Mouse (Mus musculus) kidney, postnatal 4 days (tissue): ENCODE measurements around the gene St8sia1.

Experiments
- DNase-seq, 2 experiments: peaks; one replicate each; pipeline ENCODE4 v3.0.0; 2021; ENCODE audit warnings: mixed read lengths in 2 of 2

The St8sia1 gene

DNA sequence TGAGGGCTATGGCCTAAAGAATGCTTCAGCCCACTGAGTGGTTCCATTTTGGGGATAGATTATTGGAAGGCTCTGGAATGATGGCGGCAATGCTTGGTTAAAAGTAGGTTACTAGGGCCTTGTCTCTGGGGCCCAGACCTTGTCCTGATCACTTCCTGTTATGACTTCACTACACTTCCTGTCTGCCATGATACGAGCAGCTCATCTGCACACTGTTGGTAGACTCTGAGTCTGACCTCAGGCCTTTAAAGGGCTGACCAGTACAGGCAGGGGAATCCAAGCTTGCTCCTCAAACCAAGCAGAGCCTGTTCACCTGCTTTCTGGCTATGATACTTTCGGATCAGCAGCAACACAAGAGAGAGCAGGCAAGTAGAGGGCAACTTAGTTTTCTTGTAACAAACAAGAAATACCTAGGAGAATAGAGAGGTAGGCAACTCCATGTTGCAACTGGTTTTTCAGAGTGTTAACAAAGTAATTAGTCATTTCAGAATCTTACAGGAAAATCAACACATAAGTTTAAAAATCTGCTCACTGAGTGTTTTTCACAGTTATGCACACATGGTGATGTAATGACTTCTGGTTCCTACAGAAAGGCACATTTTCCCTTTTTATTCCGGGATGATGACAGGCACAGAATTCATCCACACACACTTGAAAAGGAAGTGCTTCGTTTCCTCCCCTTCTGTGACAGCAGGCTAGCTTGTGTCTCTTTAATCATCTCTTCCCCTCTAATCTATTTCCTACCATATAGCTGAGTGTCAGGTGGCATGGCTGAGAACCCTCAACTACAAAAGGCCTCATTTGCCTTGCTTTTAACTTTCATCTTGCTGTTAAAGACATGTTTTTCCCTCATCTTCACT lies 55.1 kb downstream of the St8sia1 start:
- no peak for DNase-seq

DNA sequence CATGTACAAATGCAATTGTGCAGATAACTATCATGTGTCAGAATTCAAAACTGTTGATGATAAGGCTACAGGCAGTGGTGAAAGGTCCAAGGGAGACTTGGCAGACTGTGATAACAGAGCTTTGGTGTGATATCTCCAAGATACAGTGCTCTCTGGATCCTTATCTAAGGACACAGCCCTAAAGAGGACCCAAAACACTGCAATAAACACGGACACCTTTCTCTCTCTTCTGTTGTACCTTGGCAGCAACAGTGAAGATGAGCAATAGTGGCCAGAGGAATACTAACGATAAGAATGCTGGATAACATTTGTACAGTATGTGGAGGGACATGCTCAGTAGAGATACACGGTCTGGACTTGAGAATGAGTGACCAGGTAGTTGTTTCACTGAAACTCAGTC lies 55.8 kb downstream of the St8sia1 start:
- DNase-seq, result no peak

DNA sequence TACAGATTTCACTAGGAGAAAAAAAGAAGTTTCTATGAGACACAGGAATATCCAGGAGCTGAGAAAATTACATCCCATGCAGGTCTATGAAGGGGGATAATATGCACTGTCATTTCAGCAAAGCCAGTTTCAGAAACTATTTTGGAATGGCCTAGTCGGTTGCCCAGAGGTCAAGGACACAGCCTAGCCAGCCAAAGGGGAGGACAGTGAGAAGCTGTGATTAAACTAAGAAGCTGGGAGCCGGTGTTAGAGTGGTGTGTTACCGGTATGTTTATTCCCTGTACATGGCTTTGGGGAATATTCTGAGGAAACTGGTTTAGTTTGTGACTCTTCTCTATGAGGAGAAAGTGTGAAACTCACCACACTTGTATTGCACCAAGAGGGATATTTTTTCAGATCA lies 68.9 kb downstream of the St8sia1 start:
- no peak for DNase-seq

DNA sequence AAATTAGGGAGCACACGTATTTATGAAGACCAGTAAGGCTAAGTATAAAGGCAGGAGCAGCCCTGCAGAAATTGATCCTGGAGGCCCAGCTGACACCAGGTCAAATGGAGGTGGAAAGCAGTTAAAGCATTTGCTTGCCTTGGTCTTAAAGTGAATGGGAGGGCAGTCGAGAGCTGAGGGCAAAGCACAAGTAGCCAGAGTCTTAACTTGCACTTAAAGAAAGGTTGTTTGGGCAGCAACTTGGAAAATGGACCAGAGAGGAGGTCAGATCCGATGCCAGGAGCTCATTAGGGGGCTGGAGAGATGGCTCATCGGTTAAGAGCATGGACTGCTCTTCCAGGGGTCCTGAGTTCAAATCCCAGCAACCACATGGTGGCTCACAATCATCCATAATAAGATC lies 70.5 kb downstream of the St8sia1 start:
- DNase-seq, result no peak

DNA sequence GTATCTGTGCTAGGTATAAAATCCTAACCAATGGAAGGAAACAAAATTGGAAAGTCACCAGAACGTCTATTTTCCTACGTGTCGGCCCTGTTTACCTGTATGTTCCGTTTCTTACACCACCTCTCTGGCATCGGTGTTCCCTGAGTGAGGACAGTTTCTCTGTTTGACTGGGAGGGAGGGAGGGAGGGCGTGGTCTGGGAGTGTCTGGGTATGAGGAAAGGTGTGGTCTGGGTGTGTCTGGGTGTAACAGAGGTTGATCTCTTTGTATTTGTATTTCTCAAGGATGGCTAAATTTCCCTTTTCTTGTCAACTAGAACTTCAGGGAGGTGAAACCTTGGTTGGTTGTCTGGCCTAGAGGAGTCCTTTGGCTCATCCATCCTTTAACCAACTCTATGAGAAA lies 73.9 kb downstream of the St8sia1 start:
- DNase-seq, result no peak

DNA sequence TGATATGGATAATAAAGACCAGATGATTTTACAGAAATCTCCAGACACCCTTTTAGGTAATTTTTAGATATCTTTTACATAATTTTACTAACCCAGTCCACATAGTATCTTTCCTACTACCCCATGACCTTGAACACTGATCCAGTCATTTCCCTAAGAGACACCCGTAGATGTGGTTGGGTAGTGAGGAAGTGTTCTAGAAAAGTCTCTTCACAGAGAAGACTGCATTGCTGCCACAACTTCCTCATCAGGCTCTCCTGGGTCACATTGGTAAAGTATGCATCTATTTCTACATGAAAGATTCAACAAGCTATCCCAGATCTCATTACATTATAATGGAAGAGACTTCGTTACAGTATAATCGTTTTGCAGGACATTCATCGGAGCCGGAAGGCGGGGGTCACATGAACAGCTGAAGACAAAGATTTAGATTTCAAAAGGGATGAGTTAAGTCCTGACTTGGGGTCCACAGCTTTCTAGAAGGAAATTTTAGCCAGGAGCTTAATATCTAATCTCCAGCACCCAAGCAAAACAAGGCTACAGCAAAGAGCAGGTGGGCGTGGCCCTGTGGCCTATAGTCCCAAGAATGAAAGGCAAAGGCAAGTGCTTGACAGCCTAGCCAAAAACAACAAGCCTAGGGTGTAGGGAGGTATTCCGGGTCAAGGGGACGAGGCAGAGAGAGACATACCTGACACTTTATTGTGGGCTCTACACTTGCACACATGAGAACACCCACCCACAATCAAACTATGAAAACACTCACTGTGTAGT lies 75.1 kb downstream of the St8sia1 start:
- no peak for DNase-seq

DNA sequence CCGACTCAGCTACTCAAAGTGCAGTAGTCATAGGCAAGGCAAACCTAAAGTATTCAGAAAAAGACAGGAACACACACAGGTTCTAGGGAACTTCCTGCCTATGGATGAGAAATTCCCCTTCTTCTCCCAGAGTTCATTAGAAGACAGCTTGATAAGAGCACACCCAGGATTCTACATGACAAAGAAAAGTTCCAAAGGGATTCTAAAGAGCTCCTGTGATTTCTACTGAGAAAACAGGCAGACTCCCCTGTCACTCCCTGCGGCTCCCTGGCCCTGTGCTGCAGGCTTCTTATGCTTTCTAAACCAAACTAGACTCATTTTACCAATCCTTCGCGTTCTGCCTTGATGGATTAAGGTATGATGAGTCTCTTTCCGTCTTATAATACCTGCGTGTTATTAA lies 75.9 kb downstream of the St8sia1 start:
- DNase-seq, result no peak

DNA sequence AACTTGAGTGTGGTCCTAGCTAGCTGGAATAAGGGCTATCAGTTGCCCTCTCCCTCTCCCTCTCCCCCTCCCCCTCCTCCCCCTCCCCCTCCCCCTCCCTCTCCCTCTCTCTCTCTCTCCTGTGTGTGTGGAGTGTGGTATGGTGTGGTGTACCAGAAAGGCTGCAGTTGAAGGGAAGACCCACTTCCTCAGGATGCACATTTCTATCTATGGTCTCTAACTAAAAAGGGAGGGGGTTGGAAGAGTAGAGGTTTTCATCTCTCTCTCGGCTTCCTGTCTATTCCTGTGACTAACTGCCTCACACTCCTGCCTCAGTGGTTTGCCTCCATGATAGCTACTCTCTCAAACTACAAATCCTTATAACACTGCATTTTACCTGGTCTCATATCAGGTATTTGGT lies 76.9 kb downstream of the St8sia1 start:
- DNase-seq, result no peak

DNA sequence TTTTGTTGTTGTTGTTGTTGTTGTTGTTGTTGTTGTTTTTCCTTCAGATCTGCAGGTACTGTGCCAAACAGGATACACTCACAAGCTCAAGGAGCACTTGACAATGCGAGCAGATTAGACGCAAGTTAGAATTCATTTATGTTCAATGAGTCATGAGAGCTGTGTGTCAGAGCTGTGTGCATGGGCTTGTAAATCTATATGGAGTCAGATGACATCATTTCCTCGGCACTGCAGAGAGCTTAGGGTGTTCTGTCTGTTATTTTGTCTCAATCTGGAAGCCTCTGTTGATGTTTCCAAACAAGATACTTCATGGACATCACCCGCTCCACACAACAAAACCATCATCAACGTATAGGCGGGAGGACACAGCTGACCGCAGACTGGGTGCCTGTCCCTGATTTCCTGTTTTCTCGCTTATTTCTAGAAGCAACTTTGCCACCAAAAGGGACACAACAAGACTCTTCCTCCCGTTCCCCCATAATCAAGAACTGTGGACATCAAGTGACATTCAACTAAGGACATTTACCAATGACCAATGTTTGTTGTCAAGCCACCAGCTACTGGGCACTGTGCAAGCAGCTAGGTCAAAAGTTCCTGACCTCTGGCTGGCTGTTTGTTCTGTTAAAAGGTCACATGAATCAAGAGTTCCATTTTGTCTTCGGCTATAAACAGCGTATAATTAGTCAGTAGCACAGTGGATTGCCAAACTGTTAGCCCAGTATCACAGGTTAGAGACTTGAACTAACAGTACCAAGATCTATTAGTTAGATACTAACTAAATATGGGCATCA lies 78.7 kb downstream of the St8sia1 start:
- DNase-seq, result no peak

DNA sequence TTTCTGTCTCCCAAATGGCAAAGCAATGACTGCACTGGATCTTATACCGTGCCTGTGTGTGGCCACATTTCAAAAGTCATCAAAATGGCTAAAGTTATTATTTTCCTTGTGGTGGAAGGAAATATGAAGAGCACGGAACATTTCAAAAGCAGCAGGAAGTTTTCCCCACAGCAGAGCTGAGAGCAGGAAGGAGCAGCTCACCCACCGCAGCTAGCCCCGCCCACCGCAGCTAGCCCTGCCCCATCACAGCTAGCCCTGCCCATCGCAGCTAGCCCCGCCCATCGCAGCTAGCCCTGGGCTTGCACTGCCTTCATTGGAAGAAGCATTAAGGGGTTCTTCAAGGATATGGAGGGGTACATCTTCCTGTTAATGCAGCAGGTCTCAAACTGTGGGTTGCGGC lies 80.1 kb downstream of the St8sia1 start:
- peak; percentile 78 to 86 for DNase-seq

DNA sequence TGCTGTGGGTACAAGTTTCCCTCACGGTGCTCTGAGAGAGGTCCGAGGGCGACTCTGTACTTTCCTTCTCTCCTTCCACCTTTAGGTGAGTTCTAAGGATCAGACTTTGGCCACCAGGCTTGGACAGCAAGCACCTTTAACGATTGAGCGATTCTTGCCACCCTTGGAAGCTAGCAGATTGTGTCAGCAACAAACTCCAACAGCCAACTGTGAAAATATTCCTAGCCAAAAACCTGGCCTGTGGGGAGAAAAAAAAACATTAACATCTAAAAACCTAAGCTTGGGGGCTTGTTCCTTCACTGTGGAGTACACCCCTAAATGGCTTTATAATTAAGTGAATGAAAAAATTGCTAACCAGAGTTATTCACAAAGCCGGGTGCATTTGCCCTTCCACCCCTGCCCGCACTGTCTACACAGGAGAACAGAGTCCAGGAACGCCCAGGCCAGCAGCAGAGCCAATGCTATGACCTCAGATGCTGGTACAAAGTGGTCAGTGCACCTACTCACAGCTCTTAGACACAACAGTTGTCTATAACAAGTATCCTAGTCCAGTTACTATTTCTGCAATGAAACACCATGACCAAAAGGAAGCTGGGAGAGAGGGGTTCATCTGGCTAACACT lies 83.3 kb downstream of the St8sia1 start:
- peak in 1 of 2 experiments; percentile 57 for DNase-seq

DNA sequence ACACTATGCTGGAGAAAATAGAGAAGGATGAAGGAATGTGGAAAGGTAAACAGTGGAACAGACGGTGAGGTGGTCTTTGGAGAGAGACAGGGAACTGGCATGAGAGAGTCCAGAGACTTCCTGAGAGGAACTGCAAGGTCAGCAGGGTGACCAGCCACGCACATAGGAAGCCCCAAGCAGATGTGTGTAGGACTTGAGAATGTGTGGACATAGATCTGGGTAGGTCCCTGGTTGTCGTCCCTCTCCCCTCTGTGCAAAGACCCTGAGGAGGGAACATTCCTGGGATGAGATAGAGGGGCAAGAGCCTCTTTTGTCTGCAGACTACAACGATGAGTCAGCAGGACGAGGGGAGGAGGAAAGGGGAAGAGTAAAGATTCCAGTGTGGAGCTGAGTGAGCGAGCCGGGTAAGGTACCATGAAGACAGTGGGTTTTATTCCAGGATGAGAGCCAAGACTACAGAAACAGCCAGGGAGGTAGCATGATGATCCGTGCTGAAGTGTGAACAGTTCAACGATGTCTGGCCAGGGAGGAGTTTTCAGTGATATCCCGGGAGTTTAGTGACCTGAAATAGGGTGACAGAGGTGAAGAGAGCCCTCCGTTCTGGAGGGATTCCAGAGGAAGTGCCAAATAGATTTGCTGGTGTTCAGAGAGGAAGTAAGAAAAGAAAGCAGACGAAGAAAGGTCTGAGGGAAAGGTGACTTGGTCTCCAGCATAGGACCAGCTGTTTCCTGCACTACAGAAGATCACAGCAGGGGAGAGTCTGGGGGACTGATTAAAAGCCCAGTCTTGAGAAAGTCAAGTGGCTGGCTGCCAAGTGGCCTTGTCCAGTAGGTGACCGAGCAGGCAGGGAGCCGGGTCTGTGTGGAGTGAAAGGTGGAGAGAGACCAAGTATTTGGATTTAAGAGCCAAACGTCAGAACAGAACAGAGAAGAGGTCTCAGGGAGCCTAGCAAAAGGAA lies 85.2 kb downstream of the St8sia1 start:
- DNase-seq, result peak; percentile 83 to 89

DNA sequence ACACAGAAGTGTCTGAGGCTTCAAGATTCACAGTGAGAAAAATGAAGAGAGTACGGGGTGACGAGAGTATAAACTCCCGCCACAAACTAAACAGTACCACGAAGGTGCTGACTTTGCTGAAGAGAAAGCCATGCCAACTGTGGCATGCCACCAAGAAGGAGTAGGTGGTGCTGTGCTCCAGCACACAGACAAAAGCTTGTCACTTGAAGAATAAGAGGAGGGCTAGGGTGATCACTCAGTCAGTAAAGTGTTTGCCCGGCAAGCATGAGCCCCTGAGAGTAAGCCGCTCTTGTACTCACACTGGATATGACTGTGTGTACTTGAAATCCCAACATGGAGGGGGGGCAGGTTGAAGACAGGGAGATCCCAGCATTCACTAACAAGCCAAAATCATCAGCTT lies 87.0 kb downstream of the St8sia1 start:
- DNase-seq, result no peak

DNA sequence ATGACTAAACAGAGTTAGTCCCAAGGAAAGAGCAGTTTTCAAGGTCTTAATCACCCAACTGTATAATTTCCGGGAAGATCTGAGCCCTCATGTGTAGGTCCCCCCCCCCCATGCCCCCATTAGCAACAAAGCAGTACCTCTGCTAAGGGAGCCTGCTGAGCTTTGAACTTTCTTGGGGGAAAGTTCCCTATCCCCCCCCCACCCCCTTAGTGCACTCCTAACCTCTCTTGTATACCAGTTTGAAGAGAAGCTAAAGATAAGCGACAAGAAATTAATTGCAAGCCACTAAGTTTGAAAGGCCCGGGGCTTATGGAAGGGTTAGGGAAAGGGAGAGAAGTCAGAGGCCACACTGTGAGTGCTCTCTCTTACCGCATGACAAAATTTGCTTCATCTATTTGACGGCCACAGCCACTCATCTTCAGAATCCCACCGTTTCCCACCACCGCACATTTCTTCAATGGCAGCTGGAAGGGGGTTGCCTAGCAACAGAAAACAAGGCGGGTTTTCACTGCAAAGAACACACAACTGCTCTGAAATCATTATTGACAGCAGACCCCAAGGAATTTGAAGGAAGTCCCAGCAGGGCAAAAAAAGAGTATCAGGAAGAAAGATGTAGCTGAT lies 87.9 kb downstream of the St8sia1 start:
- DNase-seq, result peak in 1 of 2 experiments; percentile 32

DNA sequence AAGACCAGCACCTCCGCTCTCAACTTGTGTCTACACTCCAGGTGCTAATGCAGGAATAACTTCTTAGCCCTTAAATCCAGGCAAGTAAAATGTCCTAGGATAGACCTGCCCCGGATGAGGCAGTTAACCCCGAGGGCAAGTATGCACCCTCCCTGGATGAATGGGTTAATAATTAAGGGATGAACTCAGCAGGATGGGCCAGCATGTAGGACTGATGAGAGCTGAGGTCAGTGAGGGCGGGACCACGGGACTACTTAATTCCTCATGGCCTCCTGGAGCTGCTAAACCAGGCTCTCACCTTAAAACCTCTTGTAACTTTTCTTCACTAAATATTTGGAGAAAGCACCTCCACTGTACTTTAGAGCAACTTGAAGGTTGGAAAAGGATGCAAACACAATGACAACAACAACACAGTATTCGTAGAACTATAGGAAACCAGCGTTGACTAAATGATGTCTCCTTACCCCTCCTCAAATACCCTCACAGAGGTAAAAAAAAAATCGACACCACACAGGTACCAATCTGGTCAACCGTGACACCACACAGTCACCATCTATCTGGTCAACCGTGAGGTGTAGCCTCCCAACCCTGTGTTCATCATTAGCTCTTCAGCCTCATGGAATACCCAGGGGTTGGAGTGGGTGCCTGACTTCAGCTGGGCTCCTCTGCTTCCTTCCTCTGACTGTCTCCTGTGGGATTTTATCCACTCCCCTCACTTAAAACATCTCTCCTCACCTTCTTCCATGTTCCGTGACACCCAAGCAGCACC lies 90.3 kb downstream of the St8sia1 start:
- DNase-seq, result peak; percentile 53 to 74

DNA sequence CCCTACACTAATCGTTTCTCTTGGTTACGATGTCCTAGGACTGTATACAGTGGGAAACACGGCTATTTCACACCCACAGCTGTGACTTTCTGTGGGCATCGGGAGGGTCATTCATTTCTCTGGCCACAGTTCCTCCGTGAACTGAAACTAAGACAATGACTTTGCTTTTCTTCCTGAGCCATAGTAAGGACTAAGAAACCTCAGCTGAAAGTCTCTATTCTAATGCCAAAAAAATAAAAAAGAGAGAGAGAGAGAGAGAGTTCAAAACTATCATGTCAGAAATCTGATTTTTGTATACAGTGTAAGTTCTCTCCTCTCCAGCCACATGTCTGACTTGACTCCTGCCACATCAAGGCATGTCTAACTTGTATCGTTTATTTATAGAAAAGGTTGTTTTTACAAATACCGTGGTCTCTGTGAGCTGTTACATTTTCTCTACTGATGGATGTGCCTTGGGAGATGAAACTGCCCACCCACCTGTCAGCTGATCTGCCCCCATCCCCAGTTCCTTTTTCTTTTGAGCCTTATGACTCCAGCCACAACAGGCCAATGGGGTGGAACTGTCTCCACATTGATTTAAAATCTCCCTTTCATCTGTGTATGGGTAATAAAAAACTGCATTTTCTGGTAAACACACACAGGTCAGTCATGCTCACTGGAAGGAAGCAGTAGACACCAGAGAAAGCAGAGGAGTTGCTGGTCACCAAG lies 94.4 kb downstream of the St8sia1 start:
- DNase-seq, result no peak

DNA sequence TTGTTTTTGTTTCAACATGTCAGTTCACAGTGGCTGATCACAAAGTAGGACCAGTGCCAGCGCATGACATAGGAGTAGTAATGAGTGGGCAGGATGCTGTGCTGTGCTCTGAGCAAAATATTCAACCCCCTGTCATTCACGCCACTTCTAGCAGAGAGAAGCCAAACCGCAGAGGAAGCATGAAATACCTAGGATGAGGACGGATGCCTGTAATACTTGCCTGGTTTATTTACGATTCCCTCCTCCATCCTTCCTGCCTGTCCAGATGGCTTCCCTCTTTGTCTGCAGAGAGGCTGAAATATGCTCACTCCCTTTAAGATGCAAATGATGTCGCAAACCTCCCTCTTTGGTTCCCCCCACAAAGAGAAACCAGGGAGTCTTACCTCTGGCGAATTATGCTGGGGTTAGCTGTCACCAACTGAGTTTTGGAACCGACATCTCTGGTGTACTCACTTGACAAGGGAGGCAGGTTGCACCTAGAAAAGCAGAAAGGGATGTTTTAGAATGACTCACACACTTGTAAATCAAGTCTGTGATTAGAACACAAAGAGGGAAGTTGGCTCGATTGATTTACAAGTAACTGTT lies 96.7 kb downstream of the St8sia1 start:
- DNase-seq, result peak; percentile 81 to 87

DNA sequence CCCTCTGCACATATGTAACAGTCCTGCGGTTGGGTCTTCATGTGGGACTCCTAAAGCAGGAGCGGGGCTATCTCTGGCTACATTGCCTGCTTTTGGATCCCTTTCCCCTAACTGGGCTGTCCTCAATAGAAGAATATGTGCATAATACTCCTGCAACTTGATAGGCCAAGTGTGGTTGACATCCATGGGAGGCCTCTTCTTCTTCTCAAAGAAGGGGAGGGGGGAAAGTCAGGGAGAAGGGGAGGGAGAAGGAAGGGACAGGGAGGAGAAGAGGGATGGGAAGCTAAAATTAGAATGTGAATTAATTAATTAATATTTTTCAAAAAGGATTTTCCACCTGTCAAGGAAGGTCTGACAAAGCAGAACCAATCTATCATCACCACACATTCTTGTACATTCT lies 97.2 kb downstream of the St8sia1 start:
- no peak for DNase-seq

DNA sequence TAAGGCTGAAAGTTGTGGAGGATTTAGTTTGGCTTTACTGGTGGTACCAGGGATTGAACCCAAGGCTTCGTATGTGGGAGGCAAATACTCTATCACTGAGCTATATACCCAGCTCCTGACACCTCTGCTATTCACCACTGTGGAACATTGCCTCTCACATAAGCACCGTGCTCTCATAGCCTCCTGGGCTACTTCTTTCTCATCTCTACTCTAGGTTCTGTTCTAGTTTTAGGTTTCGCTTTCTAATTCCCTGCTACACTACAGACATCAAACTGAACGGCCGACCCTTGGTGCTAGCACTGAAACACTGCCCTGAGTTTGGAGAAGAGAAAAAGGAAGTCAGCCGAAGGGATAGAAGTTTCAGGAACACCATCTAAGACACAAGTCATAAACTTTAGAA lies 99.1 kb downstream of the St8sia1 start:
- DNase-seq, result no peak
